Mouse (Mus musculus): ENCODE measurements around the gene Olfr435.

- no peak for TF ChIP-seq POLR2A (IDR thresholded peaks at IDR 0.05; ENCODE audit: control insufficient read depth, extremely low read depth, insufficient read depth, low read length, poor library complexity)
- no peak for TF ChIP-seq CTCF (IDR thresholded peaks at IDR 0.05; ENCODE audit: borderline replicate concordance, control insufficient read depth, extremely low read depth, insufficient read depth, low read length, poor library complexity)
These were observed 29.7 kb upstream of the Olfr435 start for GRCm38 (mm10) chr6:43167246-43167645.

All from thymus, adult 2 months (tissue).